Mouse (Mus musculus): ENCODE measurements around the gene Tusc2. TPM values are rescaled to one million over a fixed set of nuclear protein-coding genes. Genes with fewer than 3 reads are reported as not detected.

Tusc2 gene
- polyA plus RNA-seq, 1 experiment, result 22.1 TPM

GRCm38 (mm10) chr9:107580501-107581317 is 17.7 kb downstream of the Tusc2 start, which contains the start of gene Hyal3:
TSS of gene Hyal3 (plus strand) at chr9:107580818.
- Histone ChIP-seq H3K27ac (ENCODE audit: control insufficient read depth, insufficient read depth, low read depth, low read length, poor library complexity) (peak within 1 kb of the TSS; percentile 91), H3K4me1 (ENCODE audit: control insufficient read depth, insufficient read depth, low read length) (no peaks in the 10 kb centered on the region; the same call in 1 of the 2 replicates), H3K4me3 (replicated peaks; ENCODE audit: control insufficient read depth, low read depth, low read length) (peak within 1 kb of the TSS; percentile 90)
- WGBS, result under 1% methylated on average over 32 of the region's 32 CpGs
- no peak; the same call in none of the 2 replicates for TF ChIP-seq POLR2A (IDR thresholded peaks at IDR 0.05; ENCODE audit: borderline replicate concordance, control insufficient read depth, low read depth, low read length)
- no peak; the same call in 1 of the 2 replicates for TF ChIP-seq CTCF (IDR thresholded peaks at IDR 0.05; ENCODE audit: control insufficient read depth, insufficient read depth, low read length)

GRCm38 (mm10) chr9:107581584-107581983 is 18.5 kb downstream of the Tusc2 start:
- Histone ChIP-seq H3K4me3 (replicated peaks; ENCODE audit: control insufficient read depth, low read depth, low read length) (peak overlapping the region; percentile 90), H3K4me1 (ENCODE audit: control insufficient read depth, insufficient read depth, low read length) (peaks cover 1% of the 10 kb centered on the region; the same call in 1 of the 2 replicates), H3K27ac (ENCODE audit: control insufficient read depth, insufficient read depth, low read depth, low read length, poor library complexity) (peak overlapping the region; percentile 91)
- TF ChIP-seq POLR2A (IDR thresholded peaks at IDR 0.05; ENCODE audit: borderline replicate concordance, control insufficient read depth, low read depth, low read length) (no peak), CTCF (IDR thresholded peaks at IDR 0.05; ENCODE audit: control insufficient read depth, insufficient read depth, low read length) (no peak)
- 22% methylated on average over 4 of the region's 4 CpGs for WGBS

GRCm38 (mm10) chr9:107582509-107583062 is 19.5 kb downstream of the Tusc2 start:
- 77% methylated on average over 7 of the region's 7 CpGs for WGBS
- no peak for TF ChIP-seq CTCF (IDR thresholded peaks at IDR 0.05; ENCODE audit: control insufficient read depth, insufficient read depth, low read length)
- no peak for TF ChIP-seq POLR2A (IDR thresholded peaks at IDR 0.05; ENCODE audit: borderline replicate concordance, control insufficient read depth, low read depth, low read length)
- no peak overlapping the region for H3K4me3 ChIP-seq (replicated peaks; ENCODE audit: control insufficient read depth, low read depth, low read length)
- peak overlapping the region; percentile 56 for H3K27ac ChIP-seq (ENCODE audit: control insufficient read depth, insufficient read depth, low read depth, low read length, poor library complexity)
- H3K4me1 ChIP-seq (ENCODE audit: control insufficient read depth, insufficient read depth, low read length), result peaks cover 1% of the 10 kb centered on the region; the same call in 1 of the 2 replicates

- Histone ChIP-seq H3K4me1 (ENCODE audit: control insufficient read depth, insufficient read depth, low read length) (peaks cover 1% of the 10 kb centered on the region; the same call in 1 of the 2 replicates), H3K27ac (ENCODE audit: control insufficient read depth, insufficient read depth, low read depth, low read length, poor library complexity) (no peak overlapping the region; the same call in 1 of the 2 replicates), H3K4me3 (replicated peaks; ENCODE audit: control insufficient read depth, low read depth, low read length) (no peak overlapping the region)
- 92% methylated on average over 14 of the region's 14 CpGs for WGBS
- no peak for TF ChIP-seq POLR2A (IDR thresholded peaks at IDR 0.05; ENCODE audit: borderline replicate concordance, control insufficient read depth, low read depth, low read length)
- TF ChIP-seq CTCF (IDR thresholded peaks at IDR 0.05; ENCODE audit: control insufficient read depth, insufficient read depth, low read length), result no peak
Observed at GRCm38 (mm10) chr9:107583174-107583573, 20.1 kb downstream of the Tusc2 start.

- H3K4me3 ChIP-seq (replicated peaks; ENCODE audit: control insufficient read depth, low read depth, low read length), result peak overlapping the region; percentile 48
- H3K4me1 ChIP-seq (ENCODE audit: control insufficient read depth, insufficient read depth, low read length), result peaks cover 1% of the 10 kb centered on the region; the same call in 1 of the 2 replicates
- WGBS, result 84% methylated on average over 5 of the region's 5 CpGs
- peak overlapping the region; percentile 73 for H3K27ac ChIP-seq (ENCODE audit: control insufficient read depth, insufficient read depth, low read depth, low read length, poor library complexity)
- no peak for TF ChIP-seq CTCF (IDR thresholded peaks at IDR 0.05; ENCODE audit: control insufficient read depth, insufficient read depth, low read length)
- TF ChIP-seq POLR2A (IDR thresholded peaks at IDR 0.05; ENCODE audit: borderline replicate concordance, control insufficient read depth, low read depth, low read length), result no peak
Observed at GRCm38 (mm10) chr9:107586504-107586903, 23.4 kb downstream of the Tusc2 start.

- no peak for TF ChIP-seq CTCF (IDR thresholded peaks at IDR 0.05; ENCODE audit: control insufficient read depth, insufficient read depth, low read length)
- peak; percentile 93 for TF ChIP-seq POLR2A (IDR thresholded peaks at IDR 0.05; ENCODE audit: borderline replicate concordance, control insufficient read depth, low read depth, low read length)
- Histone ChIP-seq H3K4me1 (ENCODE audit: control insufficient read depth, insufficient read depth, low read length) (peaks cover 1% of the 10 kb centered on the region; the same call in 1 of the 2 replicates), H3K27ac (ENCODE audit: control insufficient read depth, insufficient read depth, low read depth, low read length, poor library complexity) (peak within 1 kb of the TSS; percentile 89), H3K4me3 (replicated peaks; ENCODE audit: control insufficient read depth, low read depth, low read length) (peak within 1 kb of the TSS; percentile 79)
- 10% methylated on average over 46 of the region's 46 CpGs for WGBS
Observed at GRCm38 (mm10) chr9:107586974-107587832, 24.1 kb downstream of the Tusc2 start, which contains the start of gene Ifrd2. TSS of gene Ifrd2 (plus strand) at chr9:107587642.

GRCm38 (mm10) chr9:107587833-107588639 is 25.0 kb downstream of the Tusc2 start:
- peaks cover 1% of the 10 kb centered on the region; the same call in 1 of the 2 replicates for H3K4me1 ChIP-seq (ENCODE audit: control insufficient read depth, insufficient read depth, low read length)
- H3K4me3 ChIP-seq (replicated peaks; ENCODE audit: control insufficient read depth, low read depth, low read length), result peak overlapping the region; percentile 79
- peak overlapping the region; percentile 89 for H3K27ac ChIP-seq (ENCODE audit: control insufficient read depth, insufficient read depth, low read depth, low read length, poor library complexity)
- under 1% methylated on average over 33 of the region's 33 CpGs for WGBS
- no peak for TF ChIP-seq POLR2A (IDR thresholded peaks at IDR 0.05; ENCODE audit: borderline replicate concordance, control insufficient read depth, low read depth, low read length)
- TF ChIP-seq CTCF (IDR thresholded peaks at IDR 0.05; ENCODE audit: control insufficient read depth, insufficient read depth, low read length), result no peak

Data from bone marrow, adult 2 months (tissue).